Mouse (Mus musculus): ENCODE data around the gene Apba2.

- TF ChIP-seq CTCF (IDR thresholded peaks at IDR 0.05) (no peak), EP300 (IDR thresholded peaks at IDR 0.05) (no peak)
Measured at GRCm38 (mm10) chr7:64564891-64565571, 63.5 kb downstream of the Apba2 start.
